Mouse (Mus musculus) MEL (cell line): ENCODE measurements around the gene Prss54. TPM values are rescaled to one million over a fixed set of nuclear protein-coding genes. Genes with fewer than 3 reads are reported as not detected.

Experiments used
- DNase-seq: peaks from one replicate; pipeline ENCODE4 v3.0.0; 2011; ENCODE audit warnings: low read depth, low spot score
- H3K27ac ChIP-seq: 2 replicates; pipeline ENCODE4 v1.5.1; 2012; ENCODE audit warnings: low read depth, mild to moderate bottlenecking, control low read depth, low read length, moderate library complexity; ENCODE audit not compliant: control insufficient read depth
- H3K27me3 ChIP-seq, 2 experiments: fragments of 150-350 bp in 1 of 2; sonication (generic) in 1 of 2; 2 replicates each; pipeline ENCODE4 v1.6.1; 2012; ENCODE audit warnings: low read length in 2 of 2, mild to moderate bottlenecking in 2 of 2, improper control_type of control experiment in 1 of 2, moderate library complexity in 1 of 2; ENCODE audit not compliant: insufficient read depth in 2 of 2, control insufficient read depth in 1 of 2
- H3K36me3 ChIP-seq, 2 experiments: 2 replicates each; pipeline ENCODE4 v1.6.1; 2012 to 2014; ENCODE audit warnings: low read length in 2 of 2, improper control_type of control experiment in 1 of 2, inconsistent platforms in 1 of 2, mild to moderate bottlenecking in 1 of 2; ENCODE audit not compliant: insufficient read depth in 2 of 2, control insufficient read depth in 1 of 2
- H3K4me1 ChIP-seq, 2 experiments: fragments of 150-350 bp in 1 of 2; sonication (generic) in 1 of 2; 2 replicates each; pipeline ENCODE4 v1.6.1; 2012; ENCODE audit warnings: low read length in 2 of 2, improper control_type of control experiment in 1 of 2, mild to moderate bottlenecking in 1 of 2; ENCODE audit not compliant: insufficient read depth in 2 of 2, control insufficient read depth in 1 of 2
- H3K4me3 ChIP-seq, 2 experiments: fragments of 150-350 bp in 1 of 2; sonication (generic) in 1 of 2; 2 replicates each; pipeline ENCODE4 v1.5.1; 2012; ENCODE audit warnings: low read depth in 2 of 2, low read length in 2 of 2, mild to moderate bottlenecking in 2 of 2, moderate library complexity in 2 of 2, control low read depth in 1 of 2, improper control_type of control experiment in 1 of 2; ENCODE audit not compliant: control insufficient read depth in 1 of 2, insufficient read depth in 1 of 2
- H3K79me2 ChIP-seq: 2 replicates; pipeline ENCODE4 v1.6.1; 2012; ENCODE audit warnings: mild to moderate bottlenecking, low read length, moderate library complexity; ENCODE audit not compliant: control insufficient read depth, poor library complexity, insufficient read depth
- H3K9ac ChIP-seq: 2 replicates; pipeline ENCODE4 v1.6.1; 2012; ENCODE audit warnings: low read depth, mild to moderate bottlenecking, control low read depth, low read length, moderate library complexity; ENCODE audit not compliant: control insufficient read depth, poor library complexity, severe bottlenecking
- H3K9me3 ChIP-seq: fragments of 150-350 bp; sonication (generic); replicated peaks from 2 replicates; pipeline ENCODE4 v1.6.1; 2012; ENCODE audit warnings: mild to moderate bottlenecking, low read length, improper control_type of control experiment, moderate library complexity; ENCODE audit not compliant: insufficient read depth
- BHLHE40 ChIP-seq: IDR thresholded peaks from 2 replicates; pipeline ENCODE4 v1.6.1; 2012; ENCODE audit warnings: low read depth, mild to moderate bottlenecking, inconsistent platforms, low read length, improper control_type of control experiment, borderline replicate concordance
- CHD1 ChIP-seq: IDR thresholded peaks from 2 replicates; pipeline ENCODE4 v1.6.1; 2012; ENCODE audit warnings: low read depth, mild to moderate bottlenecking, inconsistent platforms, low read length, improper control_type of control experiment
- CTCF ChIP-seq, 3 experiments: IDR thresholded peaks in 2 of 3; conservative IDR thresholded peaks in 1 of 3; 2 replicates each; pipeline ENCODE4 v1.5.1; 2011 to 2012; ENCODE audit warnings: low read length in 3 of 3, low read depth in 2 of 3, mild to moderate bottlenecking in 2 of 3, improper control_type of control experiment in 1 of 3, inconsistent platforms in 1 of 3, mixed read lengths in 1 of 3, moderate library complexity in 1 of 3; ENCODE audit not compliant: control insufficient read depth in 1 of 3, insufficient read depth in 1 of 3, poor library complexity in 1 of 3, severe bottlenecking in 1 of 3
- E2F4 ChIP-seq: IDR thresholded peaks from 2 replicates; pipeline ENCODE4 v1.6.1; 2011; ENCODE audit warnings: low read depth, low read length, improper control_type of control experiment, borderline replicate concordance
- ELF1 ChIP-seq: IDR thresholded peaks from 2 replicates; pipeline ENCODE4 v1.6.1; 2014; ENCODE audit warnings: low read depth, mild to moderate bottlenecking, inconsistent platforms, low read length, improper control_type of control experiment, moderate library complexity
- EP300 ChIP-seq, 2 experiments: IDR thresholded peaks; 2 replicates each; pipeline ENCODE4 v1.6.1; 2011; ENCODE audit warnings: improper control_type of control experiment in 2 of 2, low read length in 2 of 2, low read depth in 1 of 2, mild to moderate bottlenecking in 1 of 2
- ETS1 ChIP-seq: IDR thresholded peaks from 2 replicates; pipeline ENCODE4 v1.6.1; 2012; ENCODE audit warnings: low read depth, mild to moderate bottlenecking, inconsistent platforms, low read length, improper control_type of control experiment, moderate library complexity
- GATA1 ChIP-seq: IDR thresholded peaks from 2 replicates; pipeline ENCODE4 v1.6.1; 2011; ENCODE audit warnings: low read depth, low read length, improper control_type of control experiment
- HCFC1 ChIP-seq: IDR thresholded peaks from 2 replicates; pipeline ENCODE4 v1.6.1; 2012; ENCODE audit warnings: low read depth, mild to moderate bottlenecking, inconsistent platforms, low read length, improper control_type of control experiment, moderate library complexity
- JUND ChIP-seq: IDR thresholded peaks from 2 replicates; pipeline ENCODE4 v1.6.1; 2011; ENCODE audit warnings: low read depth, mild to moderate bottlenecking, improper control_type of control experiment, low read length
- MAFK ChIP-seq: IDR thresholded peaks from 2 replicates; pipeline ENCODE4 v1.6.1; 2011; ENCODE audit warnings: low read depth, mild to moderate bottlenecking, low read length, improper control_type of control experiment, borderline replicate concordance
- MAX ChIP-seq: IDR thresholded peaks from 2 replicates; pipeline ENCODE4 v1.6.1; 2011; ENCODE audit warnings: low read length, improper control_type of control experiment
- MAZ ChIP-seq: IDR thresholded peaks from 2 replicates; pipeline ENCODE4 v1.6.1; 2012; ENCODE audit warnings: low read depth, mild to moderate bottlenecking, inconsistent platforms, low read length, improper control_type of control experiment
- MEF2A ChIP-seq: IDR thresholded peaks from 2 replicates; pipeline ENCODE4 v1.6.1; 2014; ENCODE audit warnings: low read depth, mild to moderate bottlenecking, inconsistent platforms, low read length, improper control_type of control experiment; ENCODE audit not compliant: poor library complexity, insufficient replicate concordance, severe bottlenecking; ENCODE audit errors: extremely low read depth
- MXI1 ChIP-seq: IDR thresholded peaks from 2 replicates; pipeline ENCODE4 v1.6.1; 2011; ENCODE audit warnings: mild to moderate bottlenecking, low read depth, low read length, improper control_type of control experiment
- MYB ChIP-seq: IDR thresholded peaks from 2 replicates; pipeline ENCODE4 v1.6.1; 2011; ENCODE audit warnings: mild to moderate bottlenecking, low read depth, low read length, improper control_type of control experiment
- MYC ChIP-seq: IDR thresholded peaks from 2 replicates; pipeline ENCODE4 v1.6.1; 2011; ENCODE audit warnings: low read depth, mild to moderate bottlenecking, low read length, improper control_type of control experiment, moderate library complexity
- NELFE ChIP-seq: IDR thresholded peaks from 2 replicates; pipeline ENCODE4 v1.6.1; 2011; ENCODE audit warnings: low read depth, low read length, improper control_type of control experiment
- NRF1 ChIP-seq: IDR thresholded peaks from 2 replicates; pipeline ENCODE4 v1.6.1; 2014; ENCODE audit warnings: low read depth, mild to moderate bottlenecking, inconsistent platforms, low read length, improper control_type of control experiment, moderate library complexity; ENCODE audit not compliant: poor library complexity, insufficient read depth, severe bottlenecking
- POLR2A ChIP-seq, 2 experiments: IDR thresholded peaks; 2 replicates each; pipeline ENCODE4 v1.6.1; 2011 to 2012; ENCODE audit warnings: low read length in 2 of 2, mild to moderate bottlenecking in 2 of 2, control low read depth in 1 of 2, improper control_type of control experiment in 1 of 2, low read depth in 1 of 2, moderate library complexity in 1 of 2; ENCODE audit not compliant: control insufficient read depth in 1 of 2, insufficient read depth in 1 of 2, poor library complexity in 1 of 2
- POLR2AphosphoS5 ChIP-seq: IDR thresholded peaks from 2 replicates; pipeline ENCODE4 v1.6.1; 2012; ENCODE audit warnings: low read depth, borderline replicate concordance, mild to moderate bottlenecking, inconsistent platforms, low read length, moderate library complexity, mixed read lengths
- RAD21 ChIP-seq: IDR thresholded peaks from 2 replicates; pipeline ENCODE4 v1.6.1; 2011; ENCODE audit warnings: mild to moderate bottlenecking, low read depth, low read length, improper control_type of control experiment
- RCOR1 ChIP-seq: IDR thresholded peaks from 2 replicates; pipeline ENCODE4 v1.6.1; 2012; ENCODE audit warnings: low read depth, mild to moderate bottlenecking, inconsistent platforms, low read length, improper control_type of control experiment
- SIN3A ChIP-seq: IDR thresholded peaks from 2 replicates; pipeline ENCODE4 v1.6.1; 2012; ENCODE audit warnings: low read length, improper control_type of control experiment, inconsistent platforms
- SMC3 ChIP-seq: IDR thresholded peaks from 2 replicates; pipeline ENCODE4 v1.6.1; 2011; ENCODE audit warnings: low read depth, low read length, improper control_type of control experiment
- TAL1 ChIP-seq: IDR thresholded peaks from 2 replicates; pipeline ENCODE4 v1.6.1; 2012; ENCODE audit warnings: mild to moderate bottlenecking, inconsistent platforms, low read length, moderate library complexity, mixed read lengths
- TBP ChIP-seq: IDR thresholded peaks from 2 replicates; pipeline ENCODE4 v1.8.0; 2011; ENCODE audit warnings: low read depth, low read length, improper control_type of control experiment
- TCF12 ChIP-seq: IDR thresholded peaks from 2 replicates; pipeline ENCODE4 v1.6.1; 2014; ENCODE audit warnings: low read depth, mild to moderate bottlenecking, inconsistent platforms, low read length, improper control_type of control experiment, moderate library complexity
- UBTF ChIP-seq: IDR thresholded peaks from 2 replicates; pipeline ENCODE4 v1.6.1; 2012; ENCODE audit warnings: low read depth, mild to moderate bottlenecking, inconsistent platforms, low read length, improper control_type of control experiment, moderate library complexity, borderline replicate concordance; ENCODE audit not compliant: insufficient read depth
- USF1 ChIP-seq: IDR thresholded peaks from 2 replicates; pipeline ENCODE4 v1.6.1; 2014; ENCODE audit warnings: low read depth, mild to moderate bottlenecking, inconsistent platforms, low read length, improper control_type of control experiment, moderate library complexity
- ZC3H11A ChIP-seq: IDR thresholded peaks from 2 replicates; pipeline ENCODE4 v1.6.1; 2012; ENCODE audit warnings: low read depth, mild to moderate bottlenecking, inconsistent platforms, low read length, improper control_type of control experiment
- ZMIZ1 ChIP-seq: IDR thresholded peaks from 2 replicates; pipeline ENCODE4 v1.6.1; 2012; ENCODE audit warnings: low read depth, mild to moderate bottlenecking, inconsistent platforms, low read length, improper control_type of control experiment, moderate library complexity
- ZNF384 ChIP-seq: IDR thresholded peaks from 2 replicates; pipeline ENCODE4 v1.6.1; 2012; ENCODE audit warnings: low read depth, mild to moderate bottlenecking, inconsistent platforms, low read length, improper control_type of control experiment
- polyA plus RNA-seq, 2 experiments: library from polyadenylated mRNA; stranded (reverse) in 1 of 2; unstranded in 1 of 2; fragments of >175 nt in 1 of 2; fragments of >200 nt in 1 of 2; gene quantifications; 2 replicates each; pipeline versions ENCODE4 v1.2.1 to v1.2.4; 2012; ENCODE audit warnings: low replicate concordance in 2 of 2, low read depth in 1 of 2; ENCODE audit not compliant: insufficient read length in 2 of 2, insufficient read depth in 1 of 2, missing spikeins in 1 of 2
- total RNA-seq: library from RNA; depleted of rRNA; stranded (reverse); fragments of 300-350 nt; gene quantifications from 2 replicates; pipeline ENCODE4 v1.2.3, GENCODE M21; 2012

The Prss54 gene
- total and polyA plus RNA-seq, 3 experiments = not detected

DNA sequence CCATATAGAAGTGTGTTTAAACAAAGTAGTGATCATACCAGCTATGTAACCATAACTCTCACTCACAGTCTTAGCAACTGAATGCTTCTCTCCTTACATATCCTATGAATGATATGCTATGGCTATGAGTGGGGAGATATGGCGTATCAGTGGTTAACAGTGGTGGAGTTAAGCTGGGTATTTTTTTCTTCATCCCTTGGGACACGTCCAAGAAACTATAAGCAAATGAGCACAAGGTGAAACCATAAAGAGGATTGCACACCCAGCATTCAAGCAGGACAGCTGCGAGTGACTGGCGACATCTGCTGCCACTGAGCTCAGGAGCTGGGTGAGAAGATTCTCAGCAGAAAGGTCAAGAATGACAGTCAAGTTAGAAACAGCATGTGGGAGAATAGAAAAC lies 9.9 kb downstream of the Prss54 start (continued):
- TF ChIP-seq CHD1 = no peak

DNA sequence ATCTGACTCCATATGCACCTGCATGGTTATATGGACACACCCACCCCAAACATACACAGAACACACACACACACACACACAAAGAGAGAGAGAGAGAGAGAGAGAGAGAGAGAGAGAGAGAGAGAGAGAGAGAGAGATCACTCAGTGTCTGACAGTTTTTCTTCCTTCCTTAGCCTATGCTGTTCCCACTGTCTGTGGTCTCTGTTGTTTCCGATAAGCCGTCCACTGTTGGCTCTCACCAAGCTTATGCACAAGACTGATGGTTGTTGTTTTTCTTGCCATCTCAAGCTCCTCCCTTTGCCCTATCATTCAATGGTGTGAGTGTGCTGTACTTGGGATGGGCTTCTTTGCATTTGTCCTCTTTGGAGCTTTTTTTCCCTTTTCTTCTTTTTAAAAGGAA lies 20.2 kb downstream of the Prss54 start:
- H3K4me3 ChIP-seq = no peak overlapping the region
- H3K36me3 ChIP-seq = no peaks in the 10 kb centered on the region
- no peaks in the 10 kb centered on the region for H3K79me2 ChIP-seq
- peaks cover 0 to under 1% of the 10 kb centered on the region in 2 experiments for H3K27me3 ChIP-seq
- DNase-seq = peak; percentile 78
- H3K9me3 ChIP-seq = no peaks in the 10 kb centered on the region
- H3K27ac ChIP-seq = no peak overlapping the region
- H3K4me1 ChIP-seq = peaks cover 0 to 3% of the 10 kb centered on the region in 2 experiments; a peak in 1 of 4 replicates
- no peak overlapping the region for H3K9ac ChIP-seq
- peak; percentile 63 to 70 for TF ChIP-seq EP300 (IDR thresholded peaks at IDR 0.05; ENCODE audit: low read depth in 1 of 2, low read length in 2 of 2)
- TF ChIP-seq CHD1 = no peak
- no peak for TF ChIP-seq RCOR1
- no peak for TF ChIP-seq CTCF (IDR thresholded peaks at IDR 0.05 in 2 of 3, conservative IDR thresholded peaks at IDR 0.05 in 1 of 3; ENCODE audit: control insufficient read depth in 1 of 3, insufficient read depth in 1 of 3, low read depth in 2 of 3, low read length in 3 of 3, poor library complexity in 1 of 3, severe bottlenecking in 1 of 3)
- no peak for TF ChIP-seq UBTF
- peak; percentile 29; the same call in 1 of the 2 replicates for TF ChIP-seq TCF12
- TF ChIP-seq SMC3 = no peak
- TF ChIP-seq MYC = no peak
- peak; percentile 63 for TF ChIP-seq GATA1
- TF ChIP-seq ETS1 = peak; percentile 27; the same call in 1 of the 2 replicates
- no peak for TF ChIP-seq MYB
- no peak for TF ChIP-seq ZC3H11A
- no peak for TF ChIP-seq MXI1
- no peak for TF ChIP-seq ZNF384
- TF ChIP-seq MAX = no peak
- TF ChIP-seq NELFE = no peak
- no peak for TF ChIP-seq NRF1
- TF ChIP-seq USF1 = no peak
- TF ChIP-seq MAZ = no peak
- TF ChIP-seq POLR2AphosphoS5 = no peak
- TF ChIP-seq HCFC1 = no peak
- TF ChIP-seq MEF2A = no peak
- TF ChIP-seq ZMIZ1 = no peak
- no peak for TF ChIP-seq RAD21
- no peak for TF ChIP-seq POLR2A (IDR thresholded peaks at IDR 0.05; ENCODE audit: control insufficient read depth in 1 of 2, insufficient read depth in 1 of 2, low read depth in 1 of 2, low read length in 2 of 2, poor library complexity in 1 of 2)
- TF ChIP-seq MAFK = no peak
- peak; percentile 56 for TF ChIP-seq TAL1
- no peak for TF ChIP-seq TBP
- TF ChIP-seq SIN3A = no peak
- no peak for TF ChIP-seq BHLHE40
- no peak for TF ChIP-seq E2F4
- no peak for TF ChIP-seq ELF1
- TF ChIP-seq JUND = peak; percentile 83; the same call in 1 of the 2 replicates
